Mouse (Mus musculus) forebrain, embryonic 16.5 days (tissue): Measurements from ENCODE around the gene Fdps. TPM values are rescaled to one million over a fixed set of nuclear protein-coding genes. Genes with fewer than 3 reads are reported as not detected.

Source experiments
- ATAC-seq: fragments of 200-750 bp; cut with Nextera tagmentation; 2 replicates; pipeline ENCODE4 v1.8.0; 2017; ENCODE audit warnings: mild to moderate bottlenecking, moderate library complexity
- H3K27ac ChIP-seq: fragments of 300-500 bp; sonication (generic); 2 replicates; pipeline ENCODE4 v1.5.1; 2014; ENCODE audit warnings: low read length, control low read depth
- H3K27me3 ChIP-seq: fragments of 300-500 bp; sonication (generic); replicated peaks from 2 replicates; pipeline ENCODE4 v1.6.1; 2014; ENCODE audit warnings: low read length; ENCODE audit not compliant: control insufficient read depth, insufficient read depth
- H3K36me3 ChIP-seq: fragments of 300-500 bp; sonication (generic); 2 replicates; pipeline ENCODE4 v1.6.1; 2014; ENCODE audit not compliant: control insufficient read depth, insufficient read depth
- H3K4me1 ChIP-seq: fragments of 300-500 bp; sonication (generic); replicated peaks from 2 replicates; pipeline ENCODE4 v1.6.1; 2014; ENCODE audit warnings: low read length; ENCODE audit not compliant: control insufficient read depth, insufficient read depth
- H3K4me2 ChIP-seq: fragments of 300-500 bp; sonication (generic); 2 replicates; pipeline ENCODE4 v1.6.1; 2014; ENCODE audit warnings: mild to moderate bottlenecking, low read length, control low read depth
- H3K4me3 ChIP-seq: fragments of 300-500 bp; sonication (generic); replicated peaks from 2 replicates; pipeline ENCODE4 v1.5.1; 2014; ENCODE audit warnings: mild to moderate bottlenecking, low read length, control low read depth
- H3K9ac ChIP-seq: fragments of 300-500 bp; sonication (generic); replicated peaks from 2 replicates; pipeline ENCODE4 v1.6.1; 2014; ENCODE audit warnings: low read depth, low read length, control low read depth
- H3K9me3 ChIP-seq: fragments of 300-500 bp; sonication (generic); 2 replicates; pipeline ENCODE4 v1.6.1; 2016; ENCODE audit warnings: low read length; ENCODE audit not compliant: control insufficient read depth
- WGBS: fragments of 180-500 bp; shearing (Covaris S2); extraction: QIAGEN DNeasy Blood & Tissue Kit; methylation state at CpG from one replicate; pipeline ENCODE4 v1.1.7; 2014; 5-methylcytosine and 5-hydroxymethylcytosine counted together
- polyA plus RNA-seq: library from polyadenylated mRNA; unstranded; fragments of >200 nt; fragmentation: Nextera tagmentation; extraction: Ambion mirVana; gene quantifications from 2 replicates; pipeline ENCODE4 v1.2.1, GENCODE M21; 2015

Fdps gene
- polyA plus RNA-seq, 1 experiment from 2014 or later, result 438 TPM

DNA sequence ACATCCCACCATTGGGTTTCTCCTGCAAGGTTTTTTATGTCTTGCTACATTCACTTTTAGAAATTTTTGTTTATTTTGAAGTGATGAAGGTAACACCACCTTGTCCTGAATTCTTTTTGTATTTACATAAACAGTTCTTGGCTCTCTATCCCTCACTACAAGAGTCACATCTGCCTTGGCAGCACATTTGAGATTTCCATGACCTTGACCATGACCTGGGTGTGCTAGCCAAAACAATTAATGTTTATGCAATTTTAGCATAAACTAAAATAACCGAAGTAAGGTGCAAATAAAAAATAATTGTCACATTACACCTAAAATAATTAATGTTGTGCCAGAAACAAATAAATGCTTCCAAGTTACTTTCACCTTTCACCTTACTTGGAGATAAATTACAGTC, 6.4 kb upstream of the Fdps start:
- no peaks in the 10 kb centered on the region for H3K27me3 ChIP-seq
- H3K9ac ChIP-seq, result no peak overlapping the region
- H3K4me3 ChIP-seq, result no peak overlapping the region
- no peaks in the 10 kb centered on the region for H3K9me3 ChIP-seq
- H3K36me3 ChIP-seq, result no peaks in the 10 kb centered on the region
- H3K4me1 ChIP-seq, result no peaks in the 10 kb centered on the region
- H3K4me2 ChIP-seq, result no peak overlapping the region
- H3K27ac ChIP-seq, result no peak overlapping the region
- ATAC-seq, result no peak
- 73% methylated on average over 1 of the region's 1 CpGs for WGBS

DNA sequence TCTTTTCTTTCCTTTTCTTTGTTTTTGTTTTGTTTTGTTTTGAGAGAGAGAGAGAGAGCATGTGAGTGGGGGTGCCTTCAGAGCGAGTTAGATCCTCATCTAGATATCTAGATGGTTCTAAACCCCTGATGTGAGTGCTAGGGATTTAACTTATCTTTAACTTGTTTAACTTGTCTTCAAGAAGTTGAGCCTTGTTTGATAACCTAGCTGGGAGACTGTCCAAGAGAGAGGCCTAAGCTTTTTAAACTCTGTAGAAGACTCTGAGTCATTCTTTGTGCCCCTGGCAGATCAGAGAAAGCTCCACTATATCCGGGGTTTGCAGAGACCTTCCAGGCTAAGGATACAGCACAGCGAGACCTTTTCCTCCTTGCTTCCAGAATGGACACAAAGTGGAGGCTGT, 5.8 kb upstream of the Fdps start:
- H3K4me1 ChIP-seq, result no peaks in the 10 kb centered on the region
- H3K9ac ChIP-seq, result no peak overlapping the region
- H3K9me3 ChIP-seq, result no peaks in the 10 kb centered on the region
- no peak overlapping the region for H3K4me2 ChIP-seq
- H3K27ac ChIP-seq, result no peak overlapping the region
- ATAC-seq, result no peak
- no peak overlapping the region for H3K4me3 ChIP-seq
- WGBS, result 76% methylated on average over 3 of the region's 3 CpGs
- H3K36me3 ChIP-seq, result no peaks in the 10 kb centered on the region
- H3K27me3 ChIP-seq, result no peaks in the 10 kb centered on the region

DNA sequence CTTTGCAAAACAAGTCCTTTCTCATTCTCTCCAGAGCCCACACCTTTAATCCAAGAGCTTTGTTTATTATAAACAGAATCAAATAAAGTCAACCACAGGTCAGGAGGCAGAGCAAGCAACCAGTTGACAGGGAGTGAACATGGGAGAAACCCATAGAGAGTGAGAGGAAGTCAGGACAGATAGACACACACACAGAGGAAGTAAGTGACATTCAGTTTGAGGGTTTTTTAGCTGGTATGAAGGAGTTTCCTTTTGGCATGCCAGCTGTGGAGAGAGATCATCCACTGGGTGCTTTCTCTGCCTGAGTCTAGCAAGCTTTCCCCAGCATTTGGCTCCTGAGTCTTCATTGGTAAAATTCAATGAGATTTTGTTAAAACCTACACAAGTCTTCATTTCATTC, 5.1 kb upstream of the Fdps start:
- no peaks in the 10 kb centered on the region for H3K36me3 ChIP-seq
- H3K9me3 ChIP-seq, result no peaks in the 10 kb centered on the region
- H3K27ac ChIP-seq, result no peak overlapping the region
- no peaks in the 10 kb centered on the region for H3K27me3 ChIP-seq
- no peak overlapping the region for H3K4me3 ChIP-seq
- no peak overlapping the region for H3K4me2 ChIP-seq
- H3K9ac ChIP-seq, result no peak overlapping the region
- ATAC-seq, result no peak
- 0 out of 2 replicates have a peak, but pooled peaks cover 3% of the 10 kb centered on the region for H3K4me1 ChIP-seq

DNA sequence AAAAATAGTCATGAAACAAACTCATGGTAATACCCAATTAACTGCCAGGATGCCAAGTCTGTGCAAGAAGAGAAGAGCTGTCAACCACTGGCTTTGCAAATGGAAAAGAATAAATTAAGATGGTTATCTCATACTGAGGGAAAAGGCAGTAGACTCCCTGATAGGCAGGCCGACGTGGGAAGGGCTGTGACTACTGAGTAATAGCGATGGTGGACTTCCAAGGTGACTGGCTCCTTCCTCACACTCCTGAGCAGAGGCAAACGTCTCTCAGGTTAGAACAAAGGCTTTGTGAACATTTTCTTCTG, 1.5 kb upstream of the Fdps start:
- H3K27ac ChIP-seq, result no peak overlapping the region
- H3K4me2 ChIP-seq, result no peak overlapping the region
- H3K4me1 ChIP-seq, result peaks cover 22% of the 10 kb centered on the region
- 77% methylated on average over 4 of the region's 4 CpGs for WGBS
- peaks cover 1% of the 10 kb centered on the region; the same call in 1 of the 2 replicates for H3K36me3 ChIP-seq
- ATAC-seq, result no peak
- H3K9me3 ChIP-seq, result no peaks in the 10 kb centered on the region
- no peak overlapping the region for H3K9ac ChIP-seq
- H3K4me3 ChIP-seq, result no peak overlapping the region
- no peaks in the 10 kb centered on the region for H3K27me3 ChIP-seq

DNA sequence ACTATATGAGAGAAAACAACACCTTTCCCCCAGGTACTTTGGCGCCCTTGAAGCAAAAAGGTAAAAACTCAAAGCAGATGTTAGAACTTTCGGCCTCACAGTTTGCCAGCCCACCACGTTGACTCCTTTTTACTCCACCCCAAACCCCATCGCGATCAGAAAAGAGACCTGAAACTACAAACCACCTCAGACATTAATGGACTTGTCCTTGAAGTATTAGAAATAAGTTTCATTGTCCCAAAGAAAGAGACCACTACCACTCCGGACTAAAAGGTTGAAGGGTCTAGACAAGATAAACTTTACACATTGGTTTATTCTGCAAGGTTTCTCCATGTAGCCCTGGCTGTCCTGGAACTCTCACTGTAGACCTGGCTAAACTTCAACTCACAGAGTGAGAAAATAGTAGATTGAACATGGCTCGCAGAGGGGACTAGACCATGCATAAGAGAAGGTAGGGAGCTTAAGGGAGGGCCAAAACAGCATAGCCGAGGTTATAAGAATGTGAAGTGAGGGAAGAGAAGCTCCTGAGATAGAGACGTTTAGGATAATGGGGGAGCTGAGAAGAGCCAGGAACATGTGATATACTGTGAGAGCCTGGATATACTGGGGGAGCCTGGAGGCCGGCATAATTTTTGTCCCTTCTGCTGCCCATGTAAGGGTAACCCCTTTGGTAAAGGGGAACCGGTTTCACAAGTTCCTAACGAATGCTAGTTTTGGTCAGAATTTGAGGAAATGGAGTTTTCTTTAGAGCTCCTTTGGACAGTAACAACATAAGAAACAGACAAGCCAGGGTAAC, 934 bp upstream of the Fdps start:
- Histone ChIP-seq H3K27me3 (no peaks in the 10 kb centered on the region), H3K4me2 (peak overlapping the region; percentile 53), H3K36me3 (peaks cover 4% of the 10 kb centered on the region; the same call in 1 of the 2 replicates), H3K9ac (no peak overlapping the region), H3K4me1 (peaks cover 22% of the 10 kb centered on the region), H3K27ac (peak overlapping the region; percentile 80), H3K4me3 (peak overlapping the region; percentile 70), H3K9me3 (no peaks in the 10 kb centered on the region)
- ATAC-seq, result no peak
- WGBS, result 67% methylated on average over 12 of the region's 12 CpGs

DNA sequence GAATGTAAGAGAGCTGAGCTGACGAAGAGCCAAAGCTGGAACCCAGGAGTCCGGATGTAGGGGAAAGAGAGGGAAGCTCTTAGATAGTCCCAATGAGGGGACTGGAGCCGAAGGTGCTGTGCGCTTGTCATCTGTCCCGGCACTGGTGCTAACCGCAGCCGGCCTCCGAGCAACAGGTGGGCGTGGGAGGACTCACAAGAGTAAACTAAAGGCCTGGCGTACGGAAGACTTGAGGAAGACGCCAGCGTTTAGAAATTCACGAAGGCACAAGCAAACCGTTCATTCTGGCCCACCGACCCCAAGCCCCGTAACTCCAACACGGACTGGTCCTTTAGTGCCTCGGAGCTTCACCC, 324 bp downstream of the Fdps start:
- peak overlapping the region; percentile 70 for H3K4me3 ChIP-seq
- H3K4me1 ChIP-seq, result peaks cover 22% of the 10 kb centered on the region
- H3K36me3 ChIP-seq, result peaks cover 8% of the 10 kb centered on the region
- no peaks in the 10 kb centered on the region for H3K27me3 ChIP-seq
- H3K9me3 ChIP-seq, result no peaks in the 10 kb centered on the region
- ATAC-seq, result peak; percentile 19
- H3K4me2 ChIP-seq, result peak overlapping the region; percentile 85
- WGBS, result 0% methylated on average over 19 of the region's 19 CpGs
- peak overlapping the region; percentile 56; the same call in 1 of the 2 replicates for H3K27ac ChIP-seq
- H3K9ac ChIP-seq, result peak overlapping the region; percentile 64

DNA sequence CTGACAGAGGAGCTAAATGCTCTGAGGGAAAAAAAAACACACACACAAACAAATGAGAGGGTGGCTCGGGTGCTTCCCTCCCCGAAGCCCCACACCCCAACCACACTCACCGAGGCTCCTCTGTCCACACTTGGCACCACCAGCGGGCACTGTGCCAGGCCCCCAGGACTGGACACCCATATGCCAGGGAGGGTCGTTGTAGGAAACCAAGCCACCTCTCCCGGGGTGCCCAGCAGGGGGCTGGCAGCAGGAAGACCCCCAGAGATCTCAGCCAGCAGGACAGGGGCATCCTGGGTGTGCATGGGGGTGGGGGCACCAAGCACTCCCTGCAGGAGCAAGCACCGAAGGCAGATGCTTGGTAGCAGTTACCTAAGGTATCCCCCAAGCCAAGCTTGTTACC, 948 bp downstream of the Fdps start, which contains the start of gene Gm43738:
TSS of gene Gm43738 (minus strand) at position 289 of the 400 bp plus-strand sequence.
- Histone ChIP-seq H3K27ac (peak within 1 kb of the TSS; percentile 56; the same call in 1 of the 2 replicates), H3K27me3 (no peaks in the 10 kb centered on the region), H3K4me2 (peak within 1 kb of the TSS; percentile 85), H3K9me3 (no peaks in the 10 kb centered on the region), H3K9ac (peak within 1 kb of the TSS; percentile 64), H3K4me1 (peaks cover 22% of the 10 kb centered on the region), H3K36me3 (peaks cover 11% of the 10 kb centered on the region), H3K4me3 (peak within 1 kb of the TSS; percentile 70)
- WGBS, result 15% methylated on average over 7 of the region's 7 CpGs
- no peak for ATAC-seq

DNA sequence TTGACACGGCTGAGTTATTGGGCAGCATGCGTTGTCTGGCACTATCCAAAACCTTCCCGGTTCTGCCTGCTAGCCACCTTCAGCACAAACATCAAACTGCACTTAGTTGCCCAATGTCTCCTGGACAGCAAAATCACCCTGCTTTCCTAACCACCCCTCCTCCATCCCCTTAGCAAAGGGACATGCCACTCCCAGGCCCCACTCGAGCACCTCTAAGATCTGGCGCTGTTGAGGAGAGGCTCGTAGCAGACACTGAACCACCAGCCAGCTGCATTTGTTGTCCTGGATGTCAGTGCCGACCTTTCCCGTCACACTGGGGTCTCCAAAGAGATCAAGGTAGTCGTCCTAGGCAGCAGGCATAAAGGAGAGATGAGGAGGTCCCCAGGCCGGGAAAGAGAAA, 7.7 kb downstream of the Fdps start:
- Histone ChIP-seq H3K9ac (no peak overlapping the region), H3K4me3 (no peak overlapping the region), H3K36me3 (peaks cover 14% of the 10 kb centered on the region), H3K27me3 (no peaks in the 10 kb centered on the region), H3K9me3 (no peaks in the 10 kb centered on the region), H3K4me2 (no peak overlapping the region), H3K4me1 (peaks cover 19% of the 10 kb centered on the region), H3K27ac (no peak overlapping the region)
- 86% methylated on average over 10 of the region's 10 CpGs for WGBS
- ATAC-seq, result no peak

DNA sequence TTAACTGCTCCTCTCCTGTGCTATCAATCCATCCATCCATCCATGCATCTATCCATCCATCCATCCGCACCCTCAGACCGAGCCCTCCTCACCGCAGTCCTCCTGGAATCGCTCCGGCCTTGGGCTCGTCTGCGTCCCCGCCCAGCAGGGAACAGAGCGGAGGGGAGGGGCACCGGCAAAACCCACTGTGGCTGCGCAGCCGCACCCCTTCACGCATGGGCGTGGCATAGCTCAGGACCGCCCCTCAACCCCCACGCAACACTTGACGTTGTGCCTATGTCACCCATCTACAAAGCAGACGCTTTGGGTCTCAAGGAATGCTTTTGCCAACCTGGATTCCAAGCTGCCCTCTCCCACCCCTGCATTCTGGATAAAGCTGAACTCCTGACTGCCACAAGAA, 8.6 kb downstream of the Fdps start, which contains the start of gene Rusc1:
TSS of gene Rusc1 (minus strand) at position 137 of the 400 bp plus-strand sequence.
- Histone ChIP-seq H3K4me3 (peak within 1 kb of the TSS; percentile 62), H3K9me3 (no peaks in the 10 kb centered on the region), H3K27ac (peak within 1 kb of the TSS; percentile 74), H3K4me2 (peak within 1 kb of the TSS; percentile 97), H3K9ac (peak within 1 kb of the TSS; percentile 71), H3K27me3 (no peaks in the 10 kb centered on the region), H3K4me1 (peaks cover 19% of the 10 kb centered on the region), H3K36me3 (peaks cover 12% of the 10 kb centered on the region)
- 1% methylated on average over 18 of the region's 18 CpGs for WGBS
- peak; percentile 87 for ATAC-seq
